Mouse (Mus musculus): ENCODE measurements around the gene Gpx1.

Gene Gpx1

GRCm38 (mm10) chr9:108339886-108340257 lies 1.2 kb downstream of the Gpx1 start:
- DNase-seq (ENCODE audit: low spot score in 2 of 2) = peak; percentile 27 to 42

- peak; percentile 80 to 82 for DNase-seq (ENCODE audit: low spot score in 2 of 2)
Observed at GRCm38 (mm10) chr9:108340258-108341138, 1.8 kb downstream of the Gpx1 start.

- DNase-seq (ENCODE audit: low spot score in 2 of 2) = no peak
Observed at GRCm38 (mm10) chr9:108341139-108341475, 2.4 kb downstream of the Gpx1 start.

- DNase-seq (ENCODE audit: low spot score in 2 of 2) = no peak
Observed at GRCm38 (mm10) chr9:108341801-108342200, 3.1 kb downstream of the Gpx1 start.

- peak; percentile 49 to 69 for DNase-seq (ENCODE audit: low spot score in 2 of 2)
Observed at GRCm38 (mm10) chr9:108342301-108342831, 3.7 kb downstream of the Gpx1 start.

- peak in 1 of 2 experiments; percentile 29 for DNase-seq (ENCODE audit: low spot score in 2 of 2)
Observed at GRCm38 (mm10) chr9:108343331-108343730, 4.6 kb downstream of the Gpx1 start.

GRCm38 (mm10) chr9:108343835-108344234 lies 5.1 kb downstream of the Gpx1 start:
- peak in 1 of 2 experiments; percentile 18 for DNase-seq (ENCODE audit: low spot score in 2 of 2)

- no peak for DNase-seq (ENCODE audit: low spot score in 2 of 2)
Observed at GRCm38 (mm10) chr9:108344471-108344870, 5.8 kb downstream of the Gpx1 start.

- DNase-seq (ENCODE audit: low spot score in 2 of 2) = no peak
Observed at GRCm38 (mm10) chr9:108347024-108347423, 8.3 kb downstream of the Gpx1 start.

- DNase-seq (ENCODE audit: low spot score in 2 of 2) = peak; percentile 89 to 90
Observed at GRCm38 (mm10) chr9:108347540-108348289, 9.0 kb downstream of the Gpx1 start, which contains the start of gene Usp4. Usp4 (plus strand) TSS chr9:108347853.

GRCm38 (mm10) chr9:108348290-108348680 lies 9.6 kb downstream of the Gpx1 start:
- no peak for DNase-seq (ENCODE audit: low spot score in 2 of 2)

- no peak for DNase-seq (ENCODE audit: low spot score in 2 of 2)
Observed at GRCm38 (mm10) chr9:108349727-108350126, 11.0 kb downstream of the Gpx1 start.

GRCm38 (mm10) chr9:108378234-108378633 lies 39.5 kb downstream of the Gpx1 start:
- DNase-seq (ENCODE audit: low spot score in 2 of 2) = no peak

GRCm38 (mm10) chr9:108378736-108379135 lies 40.0 kb downstream of the Gpx1 start:
- DNase-seq (ENCODE audit: low spot score in 2 of 2) = no peak

GRCm38 (mm10) chr9:108379294-108379693 lies 40.6 kb downstream of the Gpx1 start:
- DNase-seq (ENCODE audit: low spot score in 2 of 2) = no peak

- DNase-seq (ENCODE audit: low spot score in 2 of 2) = no peak
Observed at GRCm38 (mm10) chr9:108381382-108381781, 42.7 kb downstream of the Gpx1 start.

- no peak for DNase-seq (ENCODE audit: low spot score in 2 of 2)
Observed at GRCm38 (mm10) chr9:108385006-108385405, 46.3 kb downstream of the Gpx1 start.

- no peak for DNase-seq (ENCODE audit: low spot score in 2 of 2)
Observed at GRCm38 (mm10) chr9:108386816-108387215, 48.1 kb downstream of the Gpx1 start.

- DNase-seq (ENCODE audit: low spot score in 2 of 2) = no peak
Observed at GRCm38 (mm10) chr9:108388601-108389000, 49.9 kb downstream of the Gpx1 start.

GRCm38 (mm10) chr9:108389220-108389619 lies 50.5 kb downstream of the Gpx1 start:
- DNase-seq (ENCODE audit: low spot score in 2 of 2) = no peak
